In genomic region chr7:19297034-19297433, GRCm38 (mm10) we compare ENCODE assay signal across 1 mouse cellular context.
TF ChIP-seq lines count a peak whose summit lies in the region.

No protein-coding gene starts in this region.

TF ChIP-seq in MEL, 35 proteins besides CTCF, POLR2A, EP300 and RAD21 (continued from another document):
- TF ChIP-seq ELF1 (IDR thresholded peaks at IDR 0.05; ENCODE audit: low read depth, low read length) (no peak), ZC3H11A (IDR thresholded peaks at IDR 0.05; ENCODE audit: low read depth, low read length) (no peak), SIN3A (IDR thresholded peaks at IDR 0.05; ENCODE audit: low read length) (no peak), MAFK (IDR thresholded peaks at IDR 0.05; ENCODE audit: borderline replicate concordance, low read depth, low read length) (no peak), POLR2AphosphoS5 (IDR thresholded peaks at IDR 0.05; ENCODE audit: borderline replicate concordance, low read depth, low read length) (no peak), UBTF (IDR thresholded peaks at IDR 0.05; ENCODE audit: borderline replicate concordance, insufficient read depth, low read depth, low read length) (no peak), MYC (IDR thresholded peaks at IDR 0.05; ENCODE audit: low read depth, low read length) (no peak), GATA1 (IDR thresholded peaks at IDR 0.05; ENCODE audit: low read depth, low read length) (no peak), MAX (IDR thresholded peaks at IDR 0.05; ENCODE audit: low read length) (no peak), HCFC1 (IDR thresholded peaks at IDR 0.05; ENCODE audit: low read depth, low read length) (no peak), NELFE (IDR thresholded peaks at IDR 0.05; ENCODE audit: low read depth, low read length) (no peak), MEF2A (IDR thresholded peaks at IDR 0.05; ENCODE audit: extremely low read depth, insufficient replicate concordance, low read depth, low read length, poor library complexity, severe bottlenecking) (no peak), KAT2A (conservative IDR thresholded peaks at IDR 0.05; ENCODE audit: low read depth, low read length) (no peak), BHLHE40 (IDR thresholded peaks at IDR 0.05; ENCODE audit: borderline replicate concordance, low read depth, low read length) (no peak), MXI1 (IDR thresholded peaks at IDR 0.05; ENCODE audit: low read depth, low read length) (no peak), CHD2 (IDR thresholded peaks at IDR 0.05; ENCODE audit: low read length) (no peak), CHD1 (IDR thresholded peaks at IDR 0.05; ENCODE audit: low read depth, low read length) (no peak)
TF ChIP-seq in MEL: peak in this region for 0.
